Comparison of ENCODE assay signal across 8 mouse cellular contexts in genomic region chr13:58385547-58385920, GRCm38 (mm10). TPM values are rescaled to one million over a fixed set of nuclear protein-coding genes. Genes with fewer than 3 reads are reported as not detected.
A peak's percentile ranks its signal among the peaks of the same experiment; 100 is the strongest.
DNase-seq lines count a peak whose midpoint lies in the region; ATAC-seq and TF ChIP-seq lines count a peak whose summit lies in the region.

No protein-coding gene starts in this region.

- peaks cover 5% of the 10 kb centered on the region for H3K4me1 ChIP-seq in forebrain, embryonic 13.5 days
- peaks cover 5 to 12% of the 10 kb centered on the region in 2 experiments; a peak in 3 of 4 replicates for H3K4me1 ChIP-seq in liver, embryonic 14.5 days (replicated peaks; ENCODE audit: control insufficient read depth in 2 of 2, insufficient read depth in 2 of 2, low read length in 1 of 2)

- 0 out of 2 replicates have a peak, but pooled peaks have one; percentile 3 for ATAC-seq in forebrain, embryonic 13.5 days
- ATAC-seq in liver, embryonic 14.5 days (ENCODE audit: insufficient read depth) = no peak; the same call in 1 of the 2 replicates

- H3K9me3 ChIP-seq in forebrain, embryonic 13.5 days (replicated peaks) = peaks cover 10% of the 10 kb centered on the region
- peaks cover 8% of the 10 kb centered on the region for H3K9me3 ChIP-seq in liver, embryonic 14.5 days (ENCODE audit: control insufficient read depth, low read length)

- H3K36me3 ChIP-seq in forebrain, embryonic 13.5 days (ENCODE audit: poor library complexity, severe bottlenecking) = peaks cover 38% of the 10 kb centered on the region
- H3K36me3 ChIP-seq in liver, embryonic 14.5 days (replicated peaks; ENCODE audit: control insufficient read depth, insufficient read depth, low read depth) = peaks cover 25% of the 10 kb centered on the region

- peak overlapping the region; percentile 92 for H3K4me2 ChIP-seq in forebrain, embryonic 13.5 days
- H3K4me2 ChIP-seq in liver, embryonic 14.5 days (ENCODE audit: low read depth) = peak overlapping the region; percentile 90

- H3K9ac ChIP-seq in forebrain, embryonic 13.5 days = peak overlapping the region; percentile 85
- H3K9ac ChIP-seq in liver, embryonic 14.5 days (replicated peaks) = peak overlapping the region; percentile 90

- no peak for TF ChIP-seq CTCF in gastrocnemius, adult 2 months (IDR thresholded peaks at IDR 0.05)
- no peak for TF ChIP-seq CTCF in liver, embryonic 14.5 days (IDR thresholded peaks at IDR 0.05; ENCODE audit: low read depth)

- TF ChIP-seq EP300 in liver, embryonic 14.5 days (IDR thresholded peaks at IDR 0.05; ENCODE audit: low read depth) = no peak

- DNase-seq in gastrocnemius, adult 2 months = no peak
- DNase-seq in gastrocnemius, postnatal 25 days = no peak
- DNase-seq in CD4-positive helper T cell, adult 2 months (ENCODE audit: low read depth, low spot score) = peak; percentile 16
- DNase-seq in liver, embryonic 14.5 days (ENCODE audit: low read depth in 3 of 3, low spot score in 3 of 3) = no peak
- no peak for DNase-seq in natural killer cell, adult 2 months (ENCODE audit: low spot score in 2 of 2)
- DNase-seq in gastrocnemius, adult 18-20 months (ENCODE audit: low spot score) = no peak
- no peak for DNase-seq in MN1 (ENCODE audit: low spot score)

- WGBS in forebrain, embryonic 13.5 days = 86% methylated on average over 7 of the region's 7 CpGs
- 56% methylated on average over 7 of the region's 7 CpGs for WGBS in liver, embryonic 14.5 days (ENCODE audit: insufficient replicate concordance)

- H3K27ac ChIP-seq in gastrocnemius, adult 2 months = peak overlapping the region; percentile 86
- 0 out of 2 replicates have a peak overlapping the region, but pooled peaks have one; percentile 40 for H3K27ac ChIP-seq in forebrain, embryonic 13.5 days
- peak overlapping the region; percentile 18; the same call in 1 of the 2 replicates for H3K27ac ChIP-seq in liver, embryonic 14.5 days

- intact Hi-C loops in gastrocnemius, adult 2 months (cut with DNase I) = loop anchor here (2.0 to 10.0 kb wide), 3 partner anchors 97 to 261 kb away; partner anchors contain the start of genes Hnrnpa0 and Idnk

- peak overlapping the region; percentile 98 for H3K4me3 ChIP-seq in gastrocnemius, adult 2 months
- H3K4me3 ChIP-seq in forebrain, embryonic 13.5 days = peak overlapping the region; percentile 82
- peak overlapping the region; percentile 75 to 93 for H3K4me3 ChIP-seq in liver, embryonic 14.5 days (ENCODE audit: insufficient read depth in 1 of 2, low read depth in 2 of 2, low read length in 2 of 2)

- H3K27me3 ChIP-seq in forebrain, embryonic 13.5 days = no peaks in the 10 kb centered on the region
- H3K27me3 ChIP-seq in liver, embryonic 14.5 days (ENCODE audit: control insufficient read depth, insufficient read depth, low read length) = no peaks in the 10 kb centered on the region

RNA-seq across cellular contexts. Expression of gene 2210016F16Rik, which starts 0.5 kb away (rescaled TPM):
- 1 to 10 TPM; 5.2 to 7.6 TPM for total RNA-seq in gastrocnemius, adult 2 months (2021)
- total RNA-seq in gastrocnemius, postnatal 25 days (2021) = 1 to 10 TPM; 7.0 to 7.2 TPM
- polyA plus RNA-seq in forebrain, embryonic 13.5 days (2015; fragmentation: Nextera tagmentation; extraction: Ambion mirVana) = 24.4 and 26.3 TPM in 2 replicates
- polyA plus RNA-seq in liver, embryonic 14.5 days (2012; rRNA removed) = 8.5 and 9.3 TPM in 2 replicates
- 20.2 and 21.9 TPM in 2 replicates for polyA plus RNA-seq in liver, embryonic 14.5 days (2014; fragmentation: Nextera tagmentation; extraction: Ambion mirVana)
- total RNA-seq in gastrocnemius, adult 18-20 months (2021) = 1 to 10 TPM; 6.2 to 6.7 TPM

RNA-seq across cellular contexts. Expression of gene Rmi1, which starts 16.5 kb away (rescaled TPM):
- 1 to 10 TPM; 6.2 to 7.6 TPM for total RNA-seq in gastrocnemius, adult 2 months (2021)
- total RNA-seq in gastrocnemius, postnatal 25 days (2021) = 1 to 10 TPM; 4.8 to 5.5 TPM
- 28.0 and 28.4 TPM in 2 replicates for polyA plus RNA-seq in forebrain, embryonic 13.5 days (2015; fragmentation: Nextera tagmentation; extraction: Ambion mirVana)
- polyA plus RNA-seq in liver, embryonic 14.5 days (2012; rRNA removed) = 5.0 and 8.0 TPM in 2 replicates
- polyA plus RNA-seq in liver, embryonic 14.5 days (2014; fragmentation: Nextera tagmentation; extraction: Ambion mirVana) = 11.0 and 12.0 TPM in 2 replicates
- total RNA-seq in gastrocnemius, adult 18-20 months (2021) = 1 to 10 TPM; 5.3 to 6.7 TPM

RNA-seq across cellular contexts. Expression of gene Hnrnpk, which starts 17.6 kb away (rescaled TPM):
- 100 to 1,000 TPM; 239 to 294 TPM for total RNA-seq in gastrocnemius, adult 2 months (2021)
- 100 to 1,000 TPM; 237 to 240 TPM for total RNA-seq in gastrocnemius, postnatal 25 days (2021)
- polyA plus RNA-seq in forebrain, embryonic 13.5 days (2015; fragmentation: Nextera tagmentation; extraction: Ambion mirVana) = 2,271 and 2,276 TPM in 2 replicates
- polyA plus RNA-seq in liver, embryonic 14.5 days (2012; rRNA removed) = 192 and 260 TPM in 2 replicates
- polyA plus RNA-seq in liver, embryonic 14.5 days (2014; fragmentation: Nextera tagmentation; extraction: Ambion mirVana) = 584 and 624 TPM in 2 replicates
- 100 to 1,000 TPM; 255 to 260 TPM for total RNA-seq in gastrocnemius, adult 18-20 months (2021)

RNA-seq across cellular contexts. Expression of gene Kif27, which starts 26.6 kb away (rescaled TPM):
- total RNA-seq in gastrocnemius, adult 2 months (2021) = under 1 TPM in 1 of 2 experiments, not detected in 1; 0.08 TPM
- total RNA-seq in gastrocnemius, postnatal 25 days (2021) = under 1 TPM in 1 of 2 experiments, not detected in 1; 0.05 TPM
- polyA plus RNA-seq in forebrain, embryonic 13.5 days (2015; fragmentation: Nextera tagmentation; extraction: Ambion mirVana) = 1.4 and 1.6 TPM in 2 replicates
- polyA plus RNA-seq in liver, embryonic 14.5 days (2012; rRNA removed) = 0.06 and 0.07 TPM in 2 replicates
- polyA plus RNA-seq in liver, embryonic 14.5 days (2014; fragmentation: Nextera tagmentation; extraction: Ambion mirVana) = 0.04 and 0.05 TPM in 2 replicates
- not detected for total RNA-seq in gastrocnemius, adult 18-20 months (2021)

Comparison
In these comparisons a context has a peak if more than half of its experiments do, and no peak if none do; other contexts are left out.
1. H3K27ac ChIP-seq: peak in every context shown above with its lines; median percentile 86 in gastrocnemius, adult 2 months; 40 in forebrain, embryonic 13.5 days; 18 in liver, embryonic 14.5 days.